Mouse (Mus musculus) left cerebral cortex, postnatal 14 days (tissue): ENCODE data around the gene Cmc2. TPM values are rescaled to one million over a fixed set of nuclear protein-coding genes. Genes with fewer than 3 reads are reported as not detected.

Source experiments
- DNase-seq, 2 experiments: peaks; one replicate each; pipeline ENCODE4 v3.0.0; 2021 to 2022; ENCODE audit warnings: low spot score in 2 of 2, mixed read lengths in 1 of 2
- intact Hi-C: fragments of 180-260 bp; cut with DNase I; formaldehyde crosslinking; loops from one replicate; pipeline ENCODE4 v1.15.1; 2025
- total RNA-seq, 2 experiments: library from RNA; stranded (reverse); gene quantifications; 2 replicates each; pipeline ENCODE4 v1.2.3; 2021

Cmc2 gene
- total RNA-seq, 2 experiments from 2014 or later: 12.9 to 14.8 TPM

- DNase-seq: no peak
- intact Hi-C loops: no loop called here
Observed at GRCm38 (mm10) chr8:116864514-116864913, 56.7 kb downstream of the Cmc2 start.

- DNase-seq: no peak
- intact Hi-C loops: no loop called here
Observed at GRCm38 (mm10) chr8:116864022-116864387, 57.2 kb downstream of the Cmc2 start.

- intact Hi-C loops: no loop called here
- DNase-seq: peak; percentile 24 to 62
Observed at GRCm38 (mm10) chr8:116863357-116864021, 57.8 kb downstream of the Cmc2 start.

- no peak for DNase-seq
- intact Hi-C loops: no loop called here
Observed at GRCm38 (mm10) chr8:116862191-116862590, 59.1 kb downstream of the Cmc2 start.

- DNase-seq: no peak
- intact Hi-C loops: no loop called here
Observed at GRCm38 (mm10) chr8:116852042-116852441, 69.2 kb downstream of the Cmc2 start.

- intact Hi-C loops: no loop called here
- DNase-seq: no peak
Observed at GRCm38 (mm10) chr8:116848042-116848441, 73.2 kb downstream of the Cmc2 start.

GRCm38 (mm10) chr8:116842678-116843077 lies 78.6 kb downstream of the Cmc2 start:
- intact Hi-C loops: no loop called here
- no peak for DNase-seq

Other genes starting within 250 kb of the Cmc2 start
- gene Cdyl2, start 188.5 kb downstream of the Cmc2 start, total RNA-seq: 10 to 100 TPM; 18.9 to 20.8 TPM
- gene Cenpn, start 275 bp upstream of the Cmc2 start, total RNA-seq: 1 to 10 TPM; 1.6 to 2.7 TPM
- gene Atmin, start 21.9 kb upstream of the Cmc2 start, total RNA-seq: 10 to 100 TPM; 41.1 to 46.4 TPM
- 10 to 100 TPM; 13.8 to 14.7 TPM for gene 1700030J22Rik, start 57.5 kb upstream of the Cmc2 start, total RNA-seq
- 10 to 100 TPM; 37.6 to 41.1 TPM for gene Gcsh, start 72.1 kb upstream of the Cmc2 start, total RNA-seq
- not detected for gene Pkd1l2, start 161.0 kb upstream of the Cmc2 start, total RNA-seq
- not detected for gene Bco1, start 174.4 kb upstream of the Cmc2 start, total RNA-seq
- 10 to 100 TPM; 17.2 to 19.3 TPM for gene Gan, start 236.7 kb upstream of the Cmc2 start, total RNA-seq